22 mouse cellular contexts compared by ENCODE assay signal in the genomic region with DNA sequence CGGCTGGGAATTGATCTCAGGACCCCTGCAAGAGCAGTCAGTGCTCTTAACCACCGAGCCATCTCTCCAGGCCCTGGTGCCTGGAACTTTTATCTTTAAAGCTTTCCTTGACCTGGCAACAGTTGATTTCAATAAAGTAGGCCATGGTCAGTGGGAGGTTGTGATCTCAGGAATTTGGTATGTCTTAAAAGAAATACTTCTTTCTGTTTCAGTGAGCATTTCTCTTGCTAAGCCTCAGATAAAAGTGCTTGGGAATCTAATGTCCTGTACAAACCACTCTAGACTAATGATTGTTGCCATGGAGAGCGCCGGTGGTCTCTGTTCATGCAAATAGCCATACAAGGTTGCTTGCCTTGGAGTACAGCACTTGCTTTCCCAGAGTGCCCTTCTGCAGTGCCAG. TPM values are rescaled to one million over a fixed set of nuclear protein-coding genes. Genes with fewer than 3 reads are reported as not detected.
DNase-seq lines count a peak whose midpoint lies in the region; ATAC-seq and TF ChIP-seq lines count a peak whose summit lies in the region.
"Had no signal": no experiment of that assay in that cellular context is flagged by ENCODE, and none has a peak within 500 bp of the region (broad histone marks: within the 10 kb centered on the region; RNA-seq: fewer than 3 reads in every experiment).

No protein-coding gene starts in this region.

- no peaks in the 10 kb centered on the region for H3K9me3 ChIP-seq in heart, embryonic 12.5 days (replicated peaks)
- H3K9me3 ChIP-seq in kidney, postnatal 0 days (replicated peaks; ENCODE audit: low read length) = no peaks in the 10 kb centered on the region
- H3K9me3 ChIP-seq in kidney, embryonic 15.5 days (replicated peaks) = no peaks in the 10 kb centered on the region
- H3K9me3 ChIP-seq in E14TG2a.4 (ENCODE audit: low read length) = no peaks in the 10 kb centered on the region
- H3K9me3 ChIP-seq: embryonic facial prominence, embryonic 15.5 days; G1E; hindbrain, embryonic 15.5 days; limb, embryonic 10.5 days; midbrain, embryonic 10.5 days had no signal

- WGBS in heart, embryonic 12.5 days = 43% methylated on average over 4 of the region's 4 CpGs
- 66% methylated on average over 4 of the region's 4 CpGs for WGBS in kidney, postnatal 0 days
- 82% methylated on average over 4 of the region's 4 CpGs for WGBS in kidney, embryonic 15.5 days

- H3K9ac ChIP-seq in heart, embryonic 12.5 days = peak overlapping the region; percentile 24; the same call in 1 of the 2 replicates
- H3K9ac ChIP-seq in kidney, postnatal 0 days (ENCODE audit: low read depth, low read length) = no peak overlapping the region
- H3K9ac ChIP-seq in kidney, embryonic 15.5 days = no peak overlapping the region
- H3K9ac ChIP-seq: embryonic facial prominence, embryonic 15.5 days; hindbrain, embryonic 15.5 days had no signal

- DNase-seq in heart, adult 9 months (ENCODE audit: low spot score in 2 of 2) = no peak
- DNase-seq in kidney, postnatal 0 days (ENCODE audit: low spot score) = peak; percentile 24
- DNase-seq in Muller cell, postnatal 12 days (ENCODE audit: inconsistent ontology term) = peak; percentile 45
- DNase-seq in layer of hippocampus, postnatal 14 days (ENCODE audit: low spot score in 2 of 2) = no peak
- DNase-seq: cerebellum, adult 11 months; cerebellum, postnatal 14 days; embryo, embryonic 11 days; gastrocnemius, postnatal 36 days; kidney, postnatal 10 days; thymus, postnatal 36 days had no signal

- 0 out of 2 replicates have a peak overlapping the region, but pooled peaks have one; percentile 9 for H3K4me2 ChIP-seq in heart, embryonic 12.5 days
- H3K4me2 ChIP-seq in kidney, postnatal 0 days (ENCODE audit: low read length) = no peak overlapping the region
- no peak overlapping the region for H3K4me2 ChIP-seq in kidney, embryonic 15.5 days
- H3K4me2 ChIP-seq: embryonic facial prominence, embryonic 15.5 days; hindbrain, embryonic 15.5 days; liver, embryonic 11.5 days had no signal

- peak overlapping the region; percentile 85 for H3K27ac ChIP-seq in heart, embryonic 12.5 days (ENCODE audit: poor library complexity, severe bottlenecking)
- H3K27ac ChIP-seq in kidney, postnatal 0 days = peak overlapping the region; percentile 44; the same call in 1 of the 2 replicates
- no peak overlapping the region for H3K27ac ChIP-seq in kidney, embryonic 15.5 days
- H3K27ac ChIP-seq: embryonic facial prominence, embryonic 15.5 days; hindbrain, embryonic 15.5 days; left cerebral cortex, adult 2 months; limb, embryonic 10.5 days; midbrain, embryonic 10.5 days; stomach, postnatal 0 days had no signal

- no peak overlapping the region for H3K4me3 ChIP-seq in heart, embryonic 12.5 days
- no peak overlapping the region for H3K4me3 ChIP-seq in kidney, postnatal 0 days (replicated peaks; ENCODE audit: low read depth, low read length)
- H3K4me3 ChIP-seq in kidney, embryonic 15.5 days (replicated peaks) = no peak overlapping the region
- 0 out of 2 replicates have a peak overlapping the region, but pooled peaks have one; percentile 2 for H3K4me3 ChIP-seq in E14TG2a.4 (replicated peaks; ENCODE audit: low read length)
- H3K4me3 ChIP-seq: embryonic facial prominence, embryonic 15.5 days; hindbrain, embryonic 15.5 days; left cerebral cortex, adult 2 months; limb, embryonic 10.5 days; midbrain, embryonic 10.5 days had no signal

- peaks cover 77% of the 10 kb centered on the region for H3K4me1 ChIP-seq in heart, embryonic 12.5 days (replicated peaks)
- peaks cover 27% of the 10 kb centered on the region for H3K4me1 ChIP-seq in kidney, postnatal 0 days (replicated peaks; ENCODE audit: insufficient read depth, low read length)
- peaks cover 42% of the 10 kb centered on the region for H3K4me1 ChIP-seq in kidney, embryonic 15.5 days
- H3K4me1 ChIP-seq in E14TG2a.4 (replicated peaks; ENCODE audit: low read depth, low read length) = peaks cover 82% of the 10 kb centered on the region

- no peak for TF ChIP-seq CTCF in kidney, postnatal 0 days (IDR thresholded peaks at IDR 0.05; ENCODE audit: low read depth)
- TF ChIP-seq CTCF in E14TG2a.4 (conservative IDR thresholded peaks at IDR 0.05; ENCODE audit: low read length) = no peak

- no peak for ATAC-seq in heart, embryonic 12.5 days (ENCODE audit: insufficient number of reproducible peaks, low FRiP score)
- ATAC-seq in kidney, postnatal 0 days (replicated peaks; ENCODE audit: low FRiP score, low read depth) = no peak
- ATAC-seq in kidney, embryonic 15.5 days (replicated peaks; ENCODE audit: low FRiP score) = no peak
- ATAC-seq: intestine, embryonic 16.5 days had no signal

- H3K27me3 ChIP-seq in heart, embryonic 12.5 days (replicated peaks) = no peaks in the 10 kb centered on the region
- no peaks in the 10 kb centered on the region for H3K27me3 ChIP-seq in kidney, postnatal 0 days (ENCODE audit: insufficient read depth, low read length)
- no peaks in the 10 kb centered on the region for H3K27me3 ChIP-seq in kidney, embryonic 15.5 days
- no peaks in the 10 kb centered on the region for H3K27me3 ChIP-seq in E14TG2a.4 (ENCODE audit: insufficient read depth, low read length)
- H3K27me3 ChIP-seq: embryonic facial prominence, embryonic 15.5 days; hindbrain, embryonic 15.5 days had no signal

- peaks cover 29% of the 10 kb centered on the region for H3K36me3 ChIP-seq in heart, embryonic 12.5 days
- peaks cover 20% of the 10 kb centered on the region for H3K36me3 ChIP-seq in kidney, postnatal 0 days (ENCODE audit: insufficient read depth, low read length)
- H3K36me3 ChIP-seq in kidney, embryonic 15.5 days = peaks cover 49% of the 10 kb centered on the region
- peaks cover 81% of the 10 kb centered on the region for H3K36me3 ChIP-seq in E14TG2a.4 (ENCODE audit: insufficient read depth, low read length)

RNA-seq across cellular contexts. Expression of gene Get4, which starts 5.7 kb away (rescaled TPM):
- 151 and 158 TPM in 2 replicates for polyA plus RNA-seq in heart, embryonic 12.5 days (2016; fragmentation: Nextera tagmentation; extraction: Ambion mirVana)
- polyA plus RNA-seq in kidney, postnatal 0 days (2015; fragmentation: Nextera tagmentation; extraction: Ambion mirVana) = 149 and 152 TPM in 2 replicates
- polyA plus RNA-seq in kidney, embryonic 15.5 days (2015; fragmentation: Nextera tagmentation; extraction: Ambion mirVana) = 142 and 157 TPM in 2 replicates
- total RNA-seq in layer of hippocampus, postnatal 14 days (2021) = 10 to 100 TPM; 45.5 to 49.2 TPM

RNA-seq across cellular contexts. Expression of gene Sun1, which starts 57.4 kb away (rescaled TPM):
- 41.8 and 42.4 TPM in 2 replicates for polyA plus RNA-seq in heart, embryonic 12.5 days (2016; fragmentation: Nextera tagmentation; extraction: Ambion mirVana)
- 35.0 and 38.6 TPM in 2 replicates for polyA plus RNA-seq in kidney, postnatal 0 days (2015; fragmentation: Nextera tagmentation; extraction: Ambion mirVana)
- polyA plus RNA-seq in kidney, embryonic 15.5 days (2015; fragmentation: Nextera tagmentation; extraction: Ambion mirVana) = 50.0 and 57.3 TPM in 2 replicates
- total RNA-seq in layer of hippocampus, postnatal 14 days (2021) = 10 to 100 TPM; 66.9 to 73.5 TPM

Comparison
In these comparisons a context has a peak if more than half of its experiments do, and no peak if none do; other contexts are left out.
1. DNase-seq: peak in kidney, postnatal 0 days (single experiment) and Muller cell, postnatal 12 days (single experiment); none in heart, adult 9 months (0 of 2) and layer of hippocampus, postnatal 14 days (0 of 2).